Mouse (Mus musculus) urinary bladder, postnatal 36 days (tissue): Measurements from ENCODE around the gene Terb1.

Source experiments
- DNase-seq, 2 experiments: peaks; one replicate each; pipeline ENCODE4 v3.0.0; 2022; ENCODE audit warnings: low spot score in 2 of 2, mixed read lengths in 1 of 2

Gene Terb1

GRCm38 (mm10) chr8:104452177-104452576 is 57.5 kb downstream of the Terb1 start:
- no peak for DNase-seq

GRCm38 (mm10) chr8:104448796-104449195 is 60.9 kb downstream of the Terb1 start:
- DNase-seq, result no peak

GRCm38 (mm10) chr8:104446016-104446415 is 63.7 kb downstream of the Terb1 start:
- no peak for DNase-seq

GRCm38 (mm10) chr8:104445248-104445647 is 64.5 kb downstream of the Terb1 start:
- no peak for DNase-seq

- no peak for DNase-seq
These were observed 66.5 kb downstream of the Terb1 start for GRCm38 (mm10) chr8:104443125-104443679.

GRCm38 (mm10) chr8:104442299-104443124 is 67.2 kb downstream of the Terb1 start, which contains the start of gene Dync1li2:
TSS of gene Dync1li2 (minus strand) at chr8:104443047.
- DNase-seq, result peak; percentile 86 to 89

GRCm38 (mm10) chr8:104441613-104442012 is 68.1 kb downstream of the Terb1 start:
- no peak for DNase-seq

- no peak for DNase-seq
These were observed 70.2 kb downstream of the Terb1 start for GRCm38 (mm10) chr8:104439461-104439860.

GRCm38 (mm10) chr8:104437494-104438135 is 72.1 kb downstream of the Terb1 start:
- no peak for DNase-seq

GRCm38 (mm10) chr8:104436591-104436990 is 73.1 kb downstream of the Terb1 start:
- no peak for DNase-seq

GRCm38 (mm10) chr8:104436038-104436437 is 73.7 kb downstream of the Terb1 start:
- DNase-seq, result peak; percentile 92 to 98

- no peak for DNase-seq
These were observed 74.8 kb downstream of the Terb1 start for GRCm38 (mm10) chr8:104434826-104435354.

- no peak for DNase-seq
These were observed 75.4 kb downstream of the Terb1 start for GRCm38 (mm10) chr8:104434275-104434674.

- no peak for DNase-seq
These were observed 76.4 kb downstream of the Terb1 start for GRCm38 (mm10) chr8:104433191-104433842.

GRCm38 (mm10) chr8:104432656-104433055 is 77.1 kb downstream of the Terb1 start:
- DNase-seq, result no peak

- no peak for DNase-seq
These were observed 79.5 kb downstream of the Terb1 start for GRCm38 (mm10) chr8:104430230-104430629.

- no peak for DNase-seq
These were observed 82.0 kb downstream of the Terb1 start for GRCm38 (mm10) chr8:104427703-104428102.

- DNase-seq, result no peak
These were observed 87.4 kb downstream of the Terb1 start for GRCm38 (mm10) chr8:104422313-104422712.

GRCm38 (mm10) chr8:104416022-104416421 is 93.7 kb downstream of the Terb1 start:
- DNase-seq, result no peak

GRCm38 (mm10) chr8:104414204-104414603 is 95.5 kb downstream of the Terb1 start:
- no peak for DNase-seq

GRCm38 (mm10) chr8:104413770-104414169 is 95.9 kb downstream of the Terb1 start:
- DNase-seq, result no peak
